Mouse (Mus musculus) induced T-regulatory cell, adult 2 months (primary cell): ENCODE measurements around the gene Nhs.

Experiments
- DNase-seq: peaks from one replicate; pipeline ENCODE4 v3.0.0-alpha.2; 2012; ENCODE audit warnings: low read depth

The Nhs gene

GRCm38 (mm10) chrX:161943098-161943680 lies 216.3 kb downstream of the Nhs start:
- no peak for DNase-seq

GRCm38 (mm10) chrX:161940696-161941095 lies 218.8 kb downstream of the Nhs start:
- DNase-seq = no peak

GRCm38 (mm10) chrX:161926683-161927053 lies 232.9 kb downstream of the Nhs start:
- DNase-seq = no peak

GRCm38 (mm10) chrX:161925973-161926682 lies 233.4 kb downstream of the Nhs start:
- DNase-seq = no peak

- DNase-seq = no peak
These were observed 236.9 kb downstream of the Nhs start for GRCm38 (mm10) chrX:161922655-161923054.

GRCm38 (mm10) chrX:161921581-161921980 lies 237.9 kb downstream of the Nhs start:
- DNase-seq = no peak

- DNase-seq = no peak
These were observed 249.6 kb downstream of the Nhs start for GRCm38 (mm10) chrX:161909963-161910362.

- no peak for DNase-seq
These were observed 250.7 kb downstream of the Nhs start for GRCm38 (mm10) chrX:161908652-161909403.

- DNase-seq = no peak
These were observed 251.6 kb downstream of the Nhs start for GRCm38 (mm10) chrX:161907595-161908592.

- no peak for DNase-seq
These were observed 265.1 kb downstream of the Nhs start for GRCm38 (mm10) chrX:161894442-161894841.

GRCm38 (mm10) chrX:161883661-161884060 lies 275.9 kb downstream of the Nhs start:
- no peak for DNase-seq

GRCm38 (mm10) chrX:161877123-161877522 lies 282.4 kb downstream of the Nhs start:
- DNase-seq = no peak

GRCm38 (mm10) chrX:161873511-161873910 lies 286.0 kb downstream of the Nhs start:
- DNase-seq = no peak

- DNase-seq = no peak
These were observed 288.2 kb downstream of the Nhs start for GRCm38 (mm10) chrX:161871306-161871705.

- no peak for DNase-seq
These were observed 303.9 kb downstream of the Nhs start for GRCm38 (mm10) chrX:161855630-161856029.

- DNase-seq = no peak
These were observed 305.8 kb downstream of the Nhs start for GRCm38 (mm10) chrX:161853626-161854312.

GRCm38 (mm10) chrX:161826186-161826585 lies 333.3 kb downstream of the Nhs start:
- peak; percentile 36 for DNase-seq

- DNase-seq = no peak
These were observed 369.3 kb downstream of the Nhs start for GRCm38 (mm10) chrX:161790182-161790581.
